Mouse (Mus musculus) cerebellum, adult 2 months (tissue): ENCODE results near the gene Gps2. TPM values are rescaled to one million over a fixed set of nuclear protein-coding genes. Genes with fewer than 3 reads are reported as not detected.

Experiments
- DNase-seq, 2 experiments: peaks; one replicate each; pipeline ENCODE4 v3.0.0; 2021
- H3K27ac ChIP-seq: fragments of 200-500 bp; 2 replicates; pipeline ENCODE4 v1.5.1; 2012; ENCODE audit warnings: low read length, control low read depth, inconsistent platforms; ENCODE audit not compliant: insufficient read depth
- H3K27me3 ChIP-seq: fragments of 200-500 bp; 2 replicates; pipeline ENCODE4 v1.6.1; 2012; ENCODE audit warnings: inconsistent platforms, mild to moderate bottlenecking, low read length, moderate library complexity; ENCODE audit not compliant: control insufficient read depth, insufficient read depth
- H3K4me1 ChIP-seq: fragments of 200-500 bp; 2 replicates; pipeline ENCODE4 v1.6.1; 2011; ENCODE audit warnings: low read length; ENCODE audit not compliant: control insufficient read depth, insufficient read depth
- H3K4me3 ChIP-seq: fragments of 200-500 bp; replicated peaks from 2 replicates; pipeline ENCODE3; 2011; ENCODE audit warnings: mild to moderate bottlenecking, low read depth, low read length, control low read depth; ENCODE audit not compliant: insufficient read depth
- CTCF ChIP-seq: fragments of 200-500 bp; IDR thresholded peaks from 2 replicates; pipeline ENCODE4 v1.5.1; 2011; ENCODE audit warnings: low read depth, mild to moderate bottlenecking, control low read depth, low read length, moderate library complexity, borderline replicate concordance; ENCODE audit not compliant: insufficient read depth
- POLR2A ChIP-seq: fragments of 200-500 bp; IDR thresholded peaks from 2 replicates; pipeline ENCODE4 v1.6.1; 2011; ENCODE audit warnings: low read length, control low read depth, borderline replicate concordance; ENCODE audit not compliant: insufficient read depth
- WGBS: fragments of 180-500 bp; shearing (Covaris S2); methylation state at CpG from one replicate; pipeline ENCODE4 v1.1.7; 2018; 5-methylcytosine and 5-hydroxymethylcytosine counted together
- polyA plus RNA-seq: library from polyadenylated mRNA; depleted of rRNA; stranded (reverse); fragments of >200 nt; gene quantifications from 2 replicates; pipeline ENCODE4 v1.2.3, GENCODE M21; 2012

Gps2 gene
- polyA plus RNA-seq, 1 experiment = 78.9 TPM

- WGBS = 47% methylated on average over 4 of the region's 4 CpGs
- Histone ChIP-seq H3K27me3 (no peaks in the 10 kb centered on the region), H3K4me1 (peaks cover 4% of the 10 kb centered on the region; the same call in 1 of the 2 replicates), H3K27ac (no peak overlapping the region), H3K4me3 (no peak overlapping the region)
- TF ChIP-seq POLR2A (no peak), CTCF (no peak)
- no peak for DNase-seq
Observed at GRCm38 (mm10) chr11:69937385-69937784, 23.7 kb downstream of the Gps2 start.

- TF ChIP-seq CTCF (no peak), POLR2A (no peak)
- no peaks in the 10 kb centered on the region for H3K27me3 ChIP-seq
- peaks cover 4% of the 10 kb centered on the region; the same call in 1 of the 2 replicates for H3K4me1 ChIP-seq
- no peak for DNase-seq
- 82% methylated on average over 5 of the region's 5 CpGs for WGBS
- no peak overlapping the region for H3K27ac ChIP-seq
- H3K4me3 ChIP-seq = no peak overlapping the region
Observed at GRCm38 (mm10) chr11:69937834-69938233, 24.1 kb downstream of the Gps2 start.

- Histone ChIP-seq H3K4me3 (no peak overlapping the region), H3K4me1 (peaks cover 4% of the 10 kb centered on the region; the same call in 1 of the 2 replicates), H3K27ac (no peak overlapping the region), H3K27me3 (no peaks in the 10 kb centered on the region)
- 51% methylated on average over 9 of the region's 9 CpGs for WGBS
- no peak for DNase-seq
- TF ChIP-seq POLR2A = no peak
- TF ChIP-seq CTCF = no peak
Observed at GRCm38 (mm10) chr11:69938401-69938979, 24.8 kb downstream of the Gps2 start.

GRCm38 (mm10) chr11:69939181-69939580 is 25.5 kb downstream of the Gps2 start:
- Histone ChIP-seq H3K4me1 (peaks cover 4% of the 10 kb centered on the region; the same call in 1 of the 2 replicates), H3K27ac (no peak overlapping the region), H3K4me3 (no peak overlapping the region), H3K27me3 (no peaks in the 10 kb centered on the region)
- 67% methylated on average over 5 of the region's 5 CpGs for WGBS
- DNase-seq = no peak
- no peak for TF ChIP-seq POLR2A
- TF ChIP-seq CTCF = no peak

GRCm38 (mm10) chr11:69939731-69940130 is 26.0 kb downstream of the Gps2 start:
- no peak for DNase-seq
- Histone ChIP-seq H3K4me1 (peaks cover 4% of the 10 kb centered on the region; the same call in 1 of the 2 replicates), H3K27ac (no peak overlapping the region), H3K4me3 (no peak overlapping the region), H3K27me3 (no peaks in the 10 kb centered on the region)
- 92% methylated on average over 17 of the region's 17 CpGs for WGBS
- TF ChIP-seq CTCF (no peak), POLR2A (no peak)

- no peak overlapping the region for H3K4me3 ChIP-seq
- 25% methylated on average over 4 of the region's 4 CpGs for WGBS
- no peaks in the 10 kb centered on the region for H3K27me3 ChIP-seq
- no peak overlapping the region for H3K27ac ChIP-seq
- DNase-seq = no peak
- peaks cover 4% of the 10 kb centered on the region; the same call in 1 of the 2 replicates for H3K4me1 ChIP-seq
- no peak for TF ChIP-seq CTCF
- TF ChIP-seq POLR2A = no peak
Observed at GRCm38 (mm10) chr11:69940962-69941361, 27.3 kb downstream of the Gps2 start.

- 83% methylated on average over 13 of the region's 13 CpGs for WGBS
- peaks cover 4% of the 10 kb centered on the region; the same call in 1 of the 2 replicates for H3K4me1 ChIP-seq
- no peak for DNase-seq
- TF ChIP-seq POLR2A (no peak), CTCF (no peak)
- peaks cover 2% of the 10 kb centered on the region; the same call in 1 of the 2 replicates for H3K27me3 ChIP-seq
- H3K4me3 ChIP-seq = no peak overlapping the region
- H3K27ac ChIP-seq = no peak overlapping the region
Observed at GRCm38 (mm10) chr11:69945216-69945615, 31.5 kb downstream of the Gps2 start.
